Comparison of ENCODE assay signal across 8 mouse cellular contexts in the genomic region with DNA sequence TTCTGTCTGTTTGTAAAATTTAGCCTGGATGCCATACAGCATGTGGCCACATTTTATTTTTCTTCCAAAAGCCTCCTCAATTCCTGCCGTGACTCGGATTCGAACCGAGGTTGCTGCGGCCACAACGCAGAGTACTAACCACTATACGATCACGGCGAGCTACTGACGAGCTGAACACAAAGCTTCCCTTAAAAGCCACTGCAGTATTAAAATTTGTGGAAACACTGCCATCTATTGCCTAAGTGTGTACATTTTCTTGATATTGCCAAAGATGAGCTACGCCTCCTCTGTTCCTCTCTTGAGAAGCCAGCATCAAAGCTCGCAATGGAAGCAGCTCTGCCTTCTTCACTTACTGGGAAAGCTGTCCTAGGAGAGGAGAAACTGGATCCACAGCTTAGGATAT.
DNase-seq lines count a peak whose midpoint lies in the region; ATAC-seq lines count a peak whose summit lies in the region.

No protein-coding gene starts in this region.

- peak; percentile 10; the same call in 1 of the 2 replicates for ATAC-seq in kidney, embryonic 14.5 days (ENCODE audit: low FRiP score, low TSS enrichment)
- peak; percentile 60 for ATAC-seq in hindbrain, embryonic 16.5 days

- no peak for DNase-seq in kidney, adult 18-20 months
- DNase-seq in cerebellum, adult 18-20 months = peak; percentile 40 to 55
- peak; percentile 49 to 76 for DNase-seq in left cerebral cortex, adult 9 months (ENCODE audit: low spot score in 2 of 2)
- DNase-seq in retina, postnatal 1 day = peak; percentile 64
- DNase-seq in spleen, adult 12 weeks (ENCODE audit: low spot score) = no peak
- no peak for DNase-seq in adrenal gland, postnatal 10 days

- H3K27ac ChIP-seq in kidney, embryonic 14.5 days (ENCODE audit: low read depth, low read length) = no peak overlapping the region
- H3K27ac ChIP-seq in hindbrain, embryonic 16.5 days (ENCODE audit: low read depth, low read length) = no peak overlapping the region

- peaks cover 18% of the 10 kb centered on the region; the same call in 1 of the 2 replicates for H3K4me1 ChIP-seq in kidney, embryonic 14.5 days (ENCODE audit: control insufficient read depth, insufficient read depth, low read length)
- H3K4me1 ChIP-seq in hindbrain, embryonic 16.5 days (ENCODE audit: control insufficient read depth, insufficient read depth, low read depth, low read length) = peaks cover 8% of the 10 kb centered on the region

- no peaks in the 10 kb centered on the region for H3K36me3 ChIP-seq in kidney, embryonic 14.5 days (ENCODE audit: control insufficient read depth, insufficient read depth, low read length)
- H3K36me3 ChIP-seq in hindbrain, embryonic 16.5 days (ENCODE audit: control insufficient read depth, insufficient read depth, low read length) = no peaks in the 10 kb centered on the region

- no peak overlapping the region for H3K4me2 ChIP-seq in kidney, embryonic 14.5 days (replicated peaks; ENCODE audit: low read depth, low read length)
- H3K4me2 ChIP-seq in hindbrain, embryonic 16.5 days (ENCODE audit: low read length) = no peak overlapping the region

- no peaks in the 10 kb centered on the region for H3K9me3 ChIP-seq in kidney, embryonic 14.5 days (ENCODE audit: control insufficient read depth, low read length)
- no peaks in the 10 kb centered on the region for H3K9me3 ChIP-seq in hindbrain, embryonic 16.5 days (ENCODE audit: control insufficient read depth, low read length)

- 55% methylated on average over 12 of the region's 12 CpGs for WGBS in kidney, embryonic 14.5 days
- 53% methylated on average over 12 of the region's 12 CpGs for WGBS in hindbrain, embryonic 16.5 days

- no peaks in the 10 kb centered on the region for H3K27me3 ChIP-seq in kidney, embryonic 14.5 days (ENCODE audit: control insufficient read depth, insufficient read depth, low read length)
- no peaks in the 10 kb centered on the region for H3K27me3 ChIP-seq in hindbrain, embryonic 16.5 days (replicated peaks; ENCODE audit: control insufficient read depth, insufficient read depth, low read length)

- no peak overlapping the region for H3K9ac ChIP-seq in kidney, embryonic 14.5 days (ENCODE audit: low read depth, low read length)
- H3K9ac ChIP-seq in hindbrain, embryonic 16.5 days (ENCODE audit: low read depth, low read length) = no peak overlapping the region

- no peak overlapping the region for H3K4me3 ChIP-seq in kidney, embryonic 14.5 days (ENCODE audit: low read length)
- H3K4me3 ChIP-seq in hindbrain, embryonic 16.5 days (ENCODE audit: low read length) = no peak overlapping the region

Comparison
In these comparisons a context has a peak if more than half of its experiments do, and no peak if none do; other contexts are left out.
1. DNase-seq: peak in cerebellum, adult 18-20 months (2 of 2), left cerebral cortex, adult 9 months (2 of 2) and retina, postnatal 1 day (single experiment); none in kidney, adult 18-20 months (single experiment), spleen, adult 12 weeks (single experiment) and adrenal gland, postnatal 10 days (single experiment).